18 mouse cellular contexts compared by ENCODE assay signal in the genomic region with DNA sequence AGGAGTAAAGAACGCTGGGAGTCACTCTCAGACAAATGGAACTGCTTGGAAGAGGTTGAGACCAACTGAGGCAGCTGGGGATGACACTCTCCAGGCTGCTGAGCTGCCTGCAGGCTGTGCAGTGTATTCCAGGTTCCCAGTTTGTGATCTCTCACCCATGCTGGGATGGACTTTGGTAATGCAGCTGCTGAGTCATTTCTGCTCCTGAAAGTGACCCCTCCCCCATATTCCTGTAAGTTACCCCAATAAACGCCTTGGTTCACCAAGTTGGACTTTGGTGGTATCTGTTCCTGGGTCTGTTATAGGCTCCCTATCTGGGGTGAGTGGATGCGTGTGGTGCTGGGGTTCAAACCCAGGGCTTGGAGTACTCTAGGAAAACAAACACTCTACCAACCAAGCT. TPM values are rescaled to one million over a fixed set of nuclear protein-coding genes. Genes with fewer than 3 reads are reported as not detected.
"Had no signal": no experiment of that assay in that cellular context is flagged by ENCODE, and none has a peak within 500 bp of the region (broad histone marks: within the 10 kb centered on the region; RNA-seq: fewer than 3 reads in every experiment).

No protein-coding gene starts in this region.

- ATAC-seq: lung, postnatal 0 days; midbrain, embryonic 13.5 days; midbrain, embryonic 15.5 days had no signal

- H3K9ac ChIP-seq: lung, embryonic 15.5 days; midbrain, embryonic 13.5 days; midbrain, embryonic 15.5 days; neural tube, embryonic 12.5 days had no signal

- H3K9me3 ChIP-seq: lung, embryonic 15.5 days; midbrain, embryonic 13.5 days; midbrain, embryonic 15.5 days; neural tube, embryonic 12.5 days had no signal

- H3K4me3 ChIP-seq: lung, embryonic 15.5 days; megakaryocyte, embryonic 14.5 days; midbrain, embryonic 13.5 days; midbrain, embryonic 15.5 days; neural tube, embryonic 12.5 days had no signal

- H3K4me2 ChIP-seq: lung, embryonic 15.5 days; midbrain, embryonic 11.5 days; midbrain, embryonic 13.5 days; midbrain, embryonic 15.5 days; neural tube, embryonic 12.5 days had no signal

- H3K27me3 ChIP-seq: lung, embryonic 15.5 days; midbrain, embryonic 13.5 days; midbrain, embryonic 15.5 days had no signal

- H3K27ac ChIP-seq: lung, embryonic 15.5 days; macrophage; midbrain, embryonic 13.5 days; midbrain, embryonic 15.5 days; neural tube, embryonic 12.5 days had no signal

- H3K36me3 ChIP-seq: lung, embryonic 15.5 days; midbrain, embryonic 13.5 days; midbrain, embryonic 15.5 days; neural tube, embryonic 12.5 days had no signal

- H3K4me1 ChIP-seq: lung, embryonic 15.5 days had no signal

- DNase-seq: lung, adult 2 months; lung, postnatal 14 days; lung, postnatal 36 days; right cerebral cortex, postnatal 14 days; spleen, adult 18-20 months; thymus, adult 18-20 months; thymus, postnatal 14 days; thymus, postnatal 36 days had no signal

RNA-seq across cellular contexts. Expression of a gene that starts 9.6 kb away (rescaled TPM):
- polyA plus RNA-seq: macrophage had no signal

RNA-seq across cellular contexts. Expression of a gene that starts 38.2 kb away (rescaled TPM):
- polyA plus RNA-seq: liver, embryonic 16.5 days; lung, adult 2 months; lung, embryonic 15.5 days; lung, postnatal 0 days; macrophage; stomach, embryonic 16.5 days had no signal
